Mouse (Mus musculus) forebrain, embryonic 15.5 days (tissue): ENCODE results near the gene Islr. TPM values are rescaled to one million over a fixed set of nuclear protein-coding genes. Genes with fewer than 3 reads are reported as not detected.
A peak's percentile ranks its signal among the peaks of the same experiment; 100 is the strongest.

Source experiments
- ATAC-seq: fragments of 200-750 bp; cut with Nextera tagmentation; replicated peaks from 2 replicates; pipeline ENCODE4 v1.8.0; 2017; ENCODE audit warnings: mild to moderate bottlenecking, moderate TSS enrichment, moderate library complexity
- H3K27ac ChIP-seq: fragments of 300-500 bp; sonication (generic); replicated peaks from 2 replicates; pipeline ENCODE4 v1.5.1; 2015; ENCODE audit warnings: mild to moderate bottlenecking, inconsistent platforms
- H3K27me3 ChIP-seq: fragments of 300-500 bp; sonication (generic); 2 replicates; pipeline ENCODE4 v1.6.1; 2015; ENCODE audit warnings: inconsistent platforms
- H3K36me3 ChIP-seq: fragments of 300-500 bp; sonication (generic); 2 replicates; pipeline ENCODE4 v1.6.1; 2015; ENCODE audit warnings: mild to moderate bottlenecking, inconsistent platforms
- H3K4me1 ChIP-seq: fragments of 300-500 bp; sonication (generic); 2 replicates; pipeline ENCODE4 v1.6.1; 2015; ENCODE audit warnings: inconsistent platforms
- H3K4me2 ChIP-seq: fragments of 300-500 bp; sonication (generic); replicated peaks from 2 replicates; pipeline ENCODE4 v1.6.1; 2015; ENCODE audit warnings: mild to moderate bottlenecking, inconsistent platforms
- H3K4me3 ChIP-seq: fragments of 300-500 bp; sonication (generic); 2 replicates; pipeline ENCODE4 v1.5.1; 2015; ENCODE audit warnings: mild to moderate bottlenecking, inconsistent platforms
- H3K9ac ChIP-seq: fragments of 300-500 bp; sonication (generic); replicated peaks from 2 replicates; pipeline ENCODE4 v1.6.1; 2015; ENCODE audit warnings: mild to moderate bottlenecking, inconsistent platforms
- H3K9me3 ChIP-seq: fragments of 300-500 bp; sonication (generic); 2 replicates; pipeline ENCODE4 v1.6.1; 2016; ENCODE audit warnings: inconsistent platforms
- WGBS: fragments of 180-500 bp; shearing (Covaris S2); methylation state at CpG from one replicate; pipeline ENCODE4 v1.1.7; 2015; ENCODE audit warnings: mixed read lengths; 5-methylcytosine and 5-hydroxymethylcytosine counted together
- polyA plus RNA-seq: library from polyadenylated mRNA; unstranded; fragments of >200 nt; fragmentation: Nextera tagmentation; extraction: Ambion mirVana; gene quantifications from 2 replicates; pipeline ENCODE4 v1.2.1, GENCODE M21; 2015

The Islr gene
- polyA plus RNA-seq, 1 experiment from 2014 or later = 15.1 TPM

GRCm38 (mm10) chr9:58214519-58215180 lies 10.5 kb upstream of the Islr start:
- WGBS = 59% methylated on average over 8 of the region's 8 CpGs
- H3K27me3 ChIP-seq = no peaks in the 10 kb centered on the region
- H3K9me3 ChIP-seq = no peaks in the 10 kb centered on the region
- H3K27ac ChIP-seq = no peak overlapping the region
- no peaks in the 10 kb centered on the region for H3K36me3 ChIP-seq
- no peak for ATAC-seq
- peaks cover 11% of the 10 kb centered on the region; the same call in 1 of the 2 replicates for H3K4me1 ChIP-seq
- H3K4me3 ChIP-seq = no peak overlapping the region
- H3K9ac ChIP-seq = no peak overlapping the region
- no peak overlapping the region for H3K4me2 ChIP-seq

GRCm38 (mm10) chr9:58213865-58214264 lies 9.8 kb upstream of the Islr start:
- no peak for ATAC-seq
- Histone ChIP-seq H3K9me3 (no peaks in the 10 kb centered on the region), H3K27ac (no peak overlapping the region), H3K4me3 (no peak overlapping the region), H3K4me1 (peaks cover 15% of the 10 kb centered on the region; the same call in 1 of the 2 replicates), H3K9ac (no peak overlapping the region), H3K36me3 (no peaks in the 10 kb centered on the region), H3K27me3 (no peaks in the 10 kb centered on the region), H3K4me2 (no peak overlapping the region)
- 43% methylated on average over 5 of the region's 5 CpGs for WGBS

GRCm38 (mm10) chr9:58213377-58213776 lies 9.3 kb upstream of the Islr start:
- WGBS = 86% methylated on average over 5 of the region's 5 CpGs
- Histone ChIP-seq H3K27me3 (no peaks in the 10 kb centered on the region), H3K4me2 (no peak overlapping the region), H3K27ac (no peak overlapping the region), H3K4me3 (no peak overlapping the region), H3K4me1 (peaks cover 15% of the 10 kb centered on the region; the same call in 1 of the 2 replicates), H3K36me3 (no peaks in the 10 kb centered on the region), H3K9me3 (no peaks in the 10 kb centered on the region), H3K9ac (no peak overlapping the region)
- no peak for ATAC-seq

GRCm38 (mm10) chr9:58210304-58210627 lies 6.2 kb upstream of the Islr start:
- WGBS = 88% methylated on average over 2 of the region's 2 CpGs
- Histone ChIP-seq H3K36me3 (no peaks in the 10 kb centered on the region), H3K9ac (no peak overlapping the region), H3K4me1 (peaks cover 26% of the 10 kb centered on the region), H3K4me3 (no peak overlapping the region), H3K27ac (no peak overlapping the region), H3K9me3 (no peaks in the 10 kb centered on the region), H3K27me3 (no peaks in the 10 kb centered on the region), H3K4me2 (no peak overlapping the region)
- no peak for ATAC-seq

GRCm38 (mm10) chr9:58209462-58210303 lies 5.6 kb upstream of the Islr start:
- Histone ChIP-seq H3K9me3 (no peaks in the 10 kb centered on the region), H3K4me1 (peaks cover 32% of the 10 kb centered on the region), H3K9ac (no peak overlapping the region), H3K27me3 (no peaks in the 10 kb centered on the region), H3K4me3 (no peak overlapping the region), H3K27ac (no peak overlapping the region), H3K4me2 (no peak overlapping the region), H3K36me3 (no peaks in the 10 kb centered on the region)
- WGBS = 75% methylated on average over 8 of the region's 8 CpGs
- no peak for ATAC-seq

GRCm38 (mm10) chr9:58206013-58206412 lies 1.9 kb upstream of the Islr start:
- H3K4me3 ChIP-seq = peak overlapping the region; percentile 22
- 44% methylated on average over 7 of the region's 7 CpGs for WGBS
- H3K4me1 ChIP-seq = peaks cover 61% of the 10 kb centered on the region
- peak overlapping the region; percentile 97 for H3K27ac ChIP-seq
- peaks cover 5% of the 10 kb centered on the region; the same call in 1 of the 2 replicates for H3K27me3 ChIP-seq
- H3K36me3 ChIP-seq = no peaks in the 10 kb centered on the region
- H3K9me3 ChIP-seq = no peaks in the 10 kb centered on the region
- H3K9ac ChIP-seq = 0 out of 2 replicates have a peak overlapping the region, but pooled peaks have one; percentile 30
- H3K4me2 ChIP-seq = peak overlapping the region; percentile 77
- 0 out of 2 replicates have a peak, but pooled peaks have one; percentile 5 for ATAC-seq

GRCm38 (mm10) chr9:58204448-58205000 lies 418 bp upstream of the Islr start:
- Histone ChIP-seq H3K27me3 (peaks cover 18% of the 10 kb centered on the region; the same call in 1 of the 2 replicates), H3K4me2 (peak overlapping the region; percentile 77), H3K9me3 (no peaks in the 10 kb centered on the region), H3K4me1 (peaks cover 69% of the 10 kb centered on the region), H3K4me3 (peak overlapping the region; percentile 54), H3K27ac (peak overlapping the region; percentile 97), H3K9ac (peak overlapping the region; percentile 70), H3K36me3 (no peaks in the 10 kb centered on the region)
- WGBS = 3% methylated on average over 18 of the region's 18 CpGs
- peak; percentile 24; the same call in 1 of the 2 replicates for ATAC-seq

GRCm38 (mm10) chr9:58202676-58203453 lies 1.2 kb downstream of the Islr start:
- peak overlapping the region; percentile 77 for H3K4me2 ChIP-seq
- 5% methylated on average over 14 of the region's 14 CpGs for WGBS
- H3K9ac ChIP-seq = peak overlapping the region; percentile 70
- H3K27ac ChIP-seq = peak overlapping the region; percentile 97
- H3K36me3 ChIP-seq = no peaks in the 10 kb centered on the region
- ATAC-seq = no peak
- peak overlapping the region; percentile 54 for H3K4me3 ChIP-seq
- no peaks in the 10 kb centered on the region for H3K9me3 ChIP-seq
- peaks cover 33% of the 10 kb centered on the region; the same call in 1 of the 2 replicates for H3K27me3 ChIP-seq
- peaks cover 82% of the 10 kb centered on the region for H3K4me1 ChIP-seq

- H3K4me1 ChIP-seq = peaks cover 85% of the 10 kb centered on the region
- peaks cover 40% of the 10 kb centered on the region; the same call in 1 of the 2 replicates for H3K27me3 ChIP-seq
- H3K9me3 ChIP-seq = no peaks in the 10 kb centered on the region
- peak overlapping the region; percentile 54 for H3K4me3 ChIP-seq
- H3K36me3 ChIP-seq = no peaks in the 10 kb centered on the region
- under 1% methylated on average over 37 of the region's 37 CpGs for WGBS
- H3K27ac ChIP-seq = peak overlapping the region; percentile 97
- peak; percentile 15; the same call in 1 of the 2 replicates for ATAC-seq
- H3K4me2 ChIP-seq = peak overlapping the region; percentile 77
- peak overlapping the region; percentile 70 for H3K9ac ChIP-seq
These were observed 2.1 kb downstream of the Islr start for GRCm38 (mm10) chr9:58201861-58202549.

- H3K4me2 ChIP-seq = peak overlapping the region; percentile 77
- peaks cover 85% of the 10 kb centered on the region for H3K4me1 ChIP-seq
- peak overlapping the region; percentile 97 for H3K27ac ChIP-seq
- ATAC-seq = 0 out of 2 replicates have a peak, but pooled peaks have one; percentile 17
- peak overlapping the region; percentile 54 for H3K4me3 ChIP-seq
- H3K36me3 ChIP-seq = no peaks in the 10 kb centered on the region
- H3K27me3 ChIP-seq = peaks cover 42% of the 10 kb centered on the region; the same call in 1 of the 2 replicates
- no peaks in the 10 kb centered on the region for H3K9me3 ChIP-seq
- WGBS = 1% methylated on average over 24 of the region's 24 CpGs
- peak overlapping the region; percentile 70 for H3K9ac ChIP-seq
These were observed 2.8 kb downstream of the Islr start for GRCm38 (mm10) chr9:58201091-58201842.
